Mouse (Mus musculus) myocyte (in vitro differentiated cells): Measurements from ENCODE around the gene Fscn2. TPM values are rescaled to one million over a fixed set of nuclear protein-coding genes. Genes with fewer than 3 reads are reported as not detected.
A peak's percentile ranks its signal among the peaks of the same experiment; 100 is the strongest.
"Not testable (repeated sequence)": the region's sequence is repeated elsewhere in the genome, so short reads cannot be mapped to it uniquely, and the experiment has no call there.

Experiments
- H3K27me3 ChIP-seq: one replicate; pipeline ENCODE4 v1.6.1; 2011; ENCODE audit not compliant: control insufficient read depth, insufficient read depth, insufficient read length
- H3K36me3 ChIP-seq: one replicate; pipeline ENCODE4 v1.6.1; 2011; ENCODE audit not compliant: control insufficient read depth, insufficient read depth
- H3K4me2 ChIP-seq: one replicate; pipeline ENCODE4 v1.6.1; 2011; ENCODE audit warnings: low read depth, control low read depth
- H3K4me3 ChIP-seq: one replicate; pipeline ENCODE4 v1.5.1; 2011; ENCODE audit warnings: mild to moderate bottlenecking, control low read depth, moderate library complexity
- H3K79me2 ChIP-seq: one replicate; pipeline ENCODE4 v1.6.1; 2011; ENCODE audit not compliant: control insufficient read depth, insufficient read depth
- H3ac ChIP-seq: one replicate; pipeline ENCODE4 v1.6.1; 2011; ENCODE audit not compliant: control insufficient read depth, insufficient read length
- CEBPB ChIP-seq: IDR thresholded peaks from 2 replicates; pipeline ENCODE4 v1.6.1; 2011; ENCODE audit warnings: mild to moderate bottlenecking, moderate library complexity; ENCODE audit not compliant: poor library complexity, insufficient read depth, severe bottlenecking
- E2F4 ChIP-seq: IDR thresholded peaks from one replicate; pipeline ENCODE4 v1.6.1; 2011; ENCODE audit warnings: mild to moderate bottlenecking, control low read depth, moderate library complexity; ENCODE audit not compliant: insufficient read depth
- MAX ChIP-seq: IDR thresholded peaks from one replicate; pipeline ENCODE4 v1.6.1; 2011; ENCODE audit warnings: low read depth, mild to moderate bottlenecking, control low read depth
- MYOD1 ChIP-seq, 3 experiments: IDR thresholded peaks; one replicate each; pipeline ENCODE4 v1.6.1; 2011; ENCODE audit warnings: control low read depth in 2 of 3, low read depth in 2 of 3, mild to moderate bottlenecking in 2 of 3, moderate library complexity in 1 of 3; ENCODE audit not compliant: insufficient read length in 2 of 3, control insufficient read depth in 1 of 3
- MYOG ChIP-seq, 3 experiments: IDR thresholded peaks; one replicate each; pipeline ENCODE4 v1.6.1; 2011; ENCODE audit warnings: control low read depth in 2 of 3, low read depth in 2 of 3, mild to moderate bottlenecking in 2 of 3; ENCODE audit not compliant: insufficient read length in 2 of 3, control insufficient read depth in 1 of 3, insufficient read depth in 1 of 3
- POLR2A ChIP-seq: IDR thresholded peaks from one replicate; pipeline ENCODE4 v1.6.1; 2011; ENCODE audit warnings: low read depth, mild to moderate bottlenecking, control low read depth, moderate library complexity; ENCODE audit not compliant: insufficient read length
- POLR2AphosphoS2 ChIP-seq: IDR thresholded peaks from one replicate; pipeline ENCODE4 v1.6.1; 2011; ENCODE audit warnings: low read depth, control low read depth; ENCODE audit not compliant: insufficient read length
- REST ChIP-seq: IDR thresholded peaks from one replicate; pipeline ENCODE4 v1.6.1; 2011; ENCODE audit warnings: mild to moderate bottlenecking, control low read depth, moderate library complexity; ENCODE audit not compliant: insufficient read depth, insufficient read length
- SRF ChIP-seq: IDR thresholded peaks from one replicate; pipeline ENCODE4 v1.6.1; 2011; ENCODE audit warnings: low read depth; ENCODE audit not compliant: control insufficient read depth, insufficient read length
- TCF12 ChIP-seq: IDR thresholded peaks from one replicate; pipeline ENCODE4 v1.6.1; 2011; ENCODE audit warnings: mild to moderate bottlenecking, control low read depth; ENCODE audit not compliant: poor library complexity, insufficient read depth, severe bottlenecking
- TCF3 ChIP-seq: IDR thresholded peaks from one replicate; pipeline ENCODE4 v1.6.1; 2011; ENCODE audit warnings: low read depth, control low read depth; ENCODE audit not compliant: insufficient read length
- USF1 ChIP-seq: IDR thresholded peaks from one replicate; pipeline ENCODE4 v1.6.1; 2011; ENCODE audit warnings: low read depth, mild to moderate bottlenecking, control low read depth, moderate library complexity
- polyA plus RNA-seq: library from polyadenylated mRNA; unstranded; fragments of >200 nt; fragmentation: generic; extraction: Trizol; gene quantifications from one replicate; pipeline ENCODE4 v1.2.1, GENCODE M21; 2012; ENCODE audit warnings: missing spikeins

Fscn2 gene
- polyA plus RNA-seq, 1 experiment = 1.1 TPM

DNA sequence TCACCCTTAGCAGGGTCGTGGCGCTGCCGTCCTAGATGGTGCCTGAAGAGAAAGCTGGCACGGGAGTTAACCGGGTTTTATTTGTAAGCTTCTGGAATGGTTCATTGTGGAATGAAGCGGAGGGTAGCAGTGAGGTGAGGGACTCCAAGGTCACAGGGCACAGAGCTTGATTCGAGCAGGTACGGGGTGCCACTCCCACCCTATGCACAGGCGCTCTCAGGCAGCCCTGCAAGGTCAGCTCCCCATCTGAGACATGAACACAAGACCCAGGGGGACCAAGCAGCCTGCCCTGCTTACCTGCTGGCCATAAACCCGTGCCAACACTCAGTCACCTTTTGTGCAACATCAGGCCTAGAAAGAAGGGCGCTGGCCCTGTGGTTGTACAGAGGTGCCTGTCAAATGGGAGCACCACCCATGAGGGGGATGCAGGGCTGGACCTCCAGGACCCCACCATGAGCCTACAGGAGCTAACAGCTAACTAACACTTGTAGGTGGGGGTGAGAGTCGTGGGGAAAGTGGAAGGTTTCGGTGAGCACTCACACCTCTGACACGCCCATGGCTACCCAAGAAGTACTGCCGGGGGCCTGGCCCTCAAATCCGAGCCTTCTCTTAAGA is 11.9 kb upstream of the Fscn2 start:
- H3K79me2 ChIP-seq = peaks cover 33% of the 10 kb centered on the region
- H3K4me2 ChIP-seq = peak overlapping the region; percentile 99
- peak overlapping the region; percentile 97 for H3K4me3 ChIP-seq
- no peaks in the 10 kb centered on the region for H3K27me3 ChIP-seq
- peaks cover 16% of the 10 kb centered on the region for H3K36me3 ChIP-seq
- TF ChIP-seq POLR2AphosphoS2 (peak; percentile 66), REST (no peak), MYOG (IDR thresholded peaks at IDR 0.05; ENCODE audit: control insufficient read depth in 1 of 3, insufficient read depth in 1 of 3, insufficient read length in 2 of 3, low read depth in 2 of 3) (no peak), POLR2A (peak; percentile 52), CEBPB (no peak)
- H3ac ChIP-seq = peak overlapping the region; percentile 94

DNA sequence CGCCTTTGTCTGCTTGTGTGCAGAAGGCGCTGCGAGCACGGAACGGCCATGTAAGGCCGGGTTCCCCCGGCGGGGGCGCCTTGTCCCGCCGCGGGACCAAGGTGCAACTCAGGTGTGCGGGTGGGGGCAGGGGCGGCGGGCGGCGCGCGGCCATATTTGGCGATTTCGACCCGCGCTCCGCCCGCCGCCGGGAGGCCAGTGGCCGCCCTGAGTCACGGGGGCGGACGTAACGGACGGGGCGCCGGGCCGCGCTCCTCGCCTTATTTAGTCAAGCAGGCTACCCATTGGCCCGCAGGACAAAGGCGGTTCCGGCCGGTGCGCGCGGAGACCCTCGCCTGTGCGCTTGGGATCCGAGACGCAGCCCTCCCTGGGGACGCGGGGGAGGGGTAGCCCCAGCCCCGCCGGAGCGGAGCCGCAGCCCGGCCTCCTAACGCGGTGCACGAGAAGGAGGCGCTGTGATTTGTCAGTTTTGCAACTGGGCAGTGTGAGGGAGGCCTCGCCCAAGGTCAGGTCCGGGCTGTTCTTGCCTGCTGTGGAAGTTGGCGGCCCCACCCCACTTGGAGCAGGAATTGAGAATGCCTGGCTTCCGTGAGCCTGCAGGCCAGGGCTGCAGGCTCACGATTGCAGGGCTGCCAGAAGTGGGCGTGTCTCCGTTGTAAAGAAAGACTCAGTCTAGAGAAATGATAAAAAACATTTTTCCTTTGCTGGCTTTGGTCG is 11.2 kb upstream of the Fscn2 start:
- no peaks in the 10 kb centered on the region for H3K27me3 ChIP-seq
- H3ac ChIP-seq = peak overlapping the region; percentile 94
- TF ChIP-seq MYOG (IDR thresholded peaks at IDR 0.05; ENCODE audit: control insufficient read depth in 1 of 3, insufficient read depth in 1 of 3, insufficient read length in 2 of 3, low read depth in 2 of 3) (peak in 1 of 3 experiments; percentile 47), MYOD1 (IDR thresholded peaks at IDR 0.05; ENCODE audit: control insufficient read depth in 1 of 3, insufficient read length in 2 of 3, low read depth in 2 of 3) (no peak), CEBPB (no peak), POLR2A (peak; percentile 71), MAX (no peak), USF1 (peak; percentile 17), REST (no peak), POLR2AphosphoS2 (peak; percentile 82), TCF12 (no peak), E2F4 (no peak), TCF3 (no peak), SRF (peak; percentile 100)
- peak overlapping the region; percentile 97 for H3K4me3 ChIP-seq
- peaks cover 32% of the 10 kb centered on the region for H3K79me2 ChIP-seq
- peaks cover 14% of the 10 kb centered on the region for H3K36me3 ChIP-seq
- H3K4me2 ChIP-seq = peak overlapping the region; percentile 99

DNA sequence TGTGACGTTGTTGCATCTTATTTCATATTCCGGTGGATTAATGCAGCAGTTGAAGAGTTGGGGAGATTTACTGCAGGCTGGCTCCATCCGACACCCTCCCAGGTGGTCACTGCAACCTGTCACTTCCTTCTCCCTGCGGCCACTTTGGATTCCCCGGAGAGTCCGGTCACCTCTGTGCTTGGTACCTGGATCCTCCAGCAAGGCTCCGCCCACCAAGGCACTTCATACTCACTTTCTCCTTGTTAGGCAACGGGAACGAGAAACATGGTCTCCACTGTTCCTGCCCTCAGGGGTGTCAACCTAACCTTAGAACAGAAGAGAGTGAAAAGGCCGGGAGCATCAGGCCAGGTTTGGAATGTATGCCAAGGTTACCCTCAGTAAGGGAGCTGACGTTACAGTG is 10.6 kb upstream of the Fscn2 start:
- peak overlapping the region; percentile 99 for H3K4me2 ChIP-seq
- no peak overlapping the region for H3ac ChIP-seq
- peaks cover 27% of the 10 kb centered on the region for H3K79me2 ChIP-seq
- TF ChIP-seq E2F4 (no peak), REST (no peak), SRF (no peak), POLR2AphosphoS2 (no peak), TCF3 (no peak), CEBPB (no peak), POLR2A (no peak), MAX (no peak), USF1 (no peak), MYOG (IDR thresholded peaks at IDR 0.05; ENCODE audit: control insufficient read depth in 1 of 3, insufficient read depth in 1 of 3, insufficient read length in 2 of 3, low read depth in 2 of 3) (no peak), TCF12 (no peak), MYOD1 (IDR thresholded peaks at IDR 0.05; ENCODE audit: control insufficient read depth in 1 of 3, insufficient read length in 2 of 3, low read depth in 2 of 3) (no peak)
- H3K36me3 ChIP-seq = peaks cover 9% of the 10 kb centered on the region
- peak overlapping the region; percentile 97 for H3K4me3 ChIP-seq
- H3K27me3 ChIP-seq = no peaks in the 10 kb centered on the region

DNA sequence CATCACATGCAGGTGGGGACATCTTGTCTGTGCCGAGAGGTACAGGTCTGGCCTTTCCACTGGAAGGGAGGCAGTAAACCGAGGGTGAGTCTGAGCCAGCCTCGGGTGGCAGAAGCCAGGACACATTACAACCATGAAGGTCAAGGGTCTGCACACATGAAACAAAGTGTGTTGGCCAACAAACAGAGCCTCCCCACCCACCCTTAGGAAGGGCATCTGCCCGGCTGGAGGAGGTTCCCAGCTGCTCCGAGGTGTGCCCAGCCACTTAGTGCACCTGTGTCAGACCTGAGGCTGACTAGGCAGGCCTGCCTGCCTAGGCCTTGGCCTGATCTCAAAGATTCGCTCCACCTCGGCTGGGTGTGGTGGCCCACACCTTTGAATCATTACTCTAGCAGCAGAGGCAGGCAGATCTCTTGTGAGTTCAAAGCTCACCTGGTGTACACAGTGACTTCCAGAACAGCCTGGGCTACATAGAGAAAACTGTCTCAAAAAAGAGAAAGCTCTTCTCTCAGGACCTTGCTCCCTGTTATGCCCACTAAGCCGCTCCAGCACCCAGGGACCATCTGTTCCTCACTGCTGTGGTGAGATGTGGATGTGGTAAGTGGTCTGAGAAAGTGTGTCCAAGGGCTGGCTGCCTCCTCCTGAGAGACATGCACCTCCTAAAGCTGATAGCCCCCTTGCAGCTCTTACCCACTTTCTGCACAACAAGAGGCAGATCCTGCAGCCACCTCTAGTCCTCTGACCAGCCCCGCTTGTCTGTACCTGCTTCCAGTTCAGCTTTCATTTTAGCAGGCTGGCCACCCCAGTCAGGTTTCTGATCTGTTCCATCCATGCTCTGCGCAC is 9.9 kb upstream of the Fscn2 start:
- peak overlapping the region; percentile 99 for H3K4me2 ChIP-seq
- no peak for TF ChIP-seq MAX
- TF ChIP-seq POLR2AphosphoS2 = peak; percentile 53
- no peak for TF ChIP-seq MYOD1 (IDR thresholded peaks at IDR 0.05; ENCODE audit: control insufficient read depth in 1 of 3, insufficient read length in 2 of 3, low read depth in 2 of 3)
- peak overlapping the region; percentile 97 for H3K4me3 ChIP-seq
- no peak overlapping the region for H3ac ChIP-seq
- peaks cover 26% of the 10 kb centered on the region for H3K79me2 ChIP-seq
- no peaks in the 10 kb centered on the region for H3K27me3 ChIP-seq
- H3K36me3 ChIP-seq = peaks cover 9% of the 10 kb centered on the region

DNA sequence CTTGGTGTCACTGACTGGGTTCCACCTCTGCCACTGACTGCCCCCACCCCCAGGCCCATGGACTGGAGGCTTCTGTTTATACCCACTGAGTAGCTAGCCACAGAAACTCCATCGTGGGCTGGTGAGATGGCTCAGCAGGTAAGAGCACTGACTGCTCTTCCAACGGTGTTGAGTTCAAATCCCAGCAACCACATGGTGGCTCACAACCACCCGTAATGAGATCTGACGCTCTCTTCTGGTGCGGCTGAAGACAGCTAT is 9.3 kb upstream of the Fscn2 start:
- not testable (repeated sequence) for H3ac ChIP-seq, H3K36me3 ChIP-seq, H3K4me2 ChIP-seq, H3K27me3 ChIP-seq, H3K4me3 ChIP-seq
- peaks cover 22% of the 10 kb centered on the region for H3K79me2 ChIP-seq
